Mouse (Mus musculus) gastrocnemius, postnatal 14 days (tissue): ENCODE data around the gene Nudt21. TPM values are rescaled to one million over a fixed set of nuclear protein-coding genes. Genes with fewer than 3 reads are reported as not detected.

Source experiments
- total RNA-seq, 2 experiments: library from RNA; stranded (reverse); gene quantifications; 2 replicates each; pipeline ENCODE4 v1.2.3; 2021

Gene Nudt21
- total RNA-seq, 2 experiments from 2014 or later = 14.6 to 18.5 TPM

Other genes starting within 250 kb of the Nudt21 start
- 10 to 100 TPM; 11.1 to 11.6 TPM for gene Gnao1, start 227.1 kb downstream of the Nudt21 start, total RNA-seq
- 10 to 100 TPM; 69.7 to 70.6 TPM for gene Amfr, start 24.2 kb downstream of the Nudt21 start, total RNA-seq
- gene Ogfod1, start 167 bp upstream of the Nudt21 start, total RNA-seq = 10 to 100 TPM; 14.5 to 15.2 TPM
- 1 to 10 TPM; 3.1 to 3.7 TPM for gene Bbs2, start 61.9 kb upstream of the Nudt21 start, total RNA-seq
- gene Mt4, start 100.2 kb upstream of the Nudt21 start, total RNA-seq = not detected
- gene Mt3, start 115.6 kb upstream of the Nudt21 start, total RNA-seq = 10 to 100 TPM in 1 of 2 experiments, 1 to 10 TPM in 1; 5.8 to 11.2 TPM
- gene Mt2, start 135.6 kb upstream of the Nudt21 start, total RNA-seq = 100 to 1,000 TPM in 1 of 2 experiments, 10 to 100 TPM in 1; 20.2 to 206 TPM
- gene Mt1, start 142.1 kb upstream of the Nudt21 start, total RNA-seq = 100 to 1,000 TPM in 1 of 2 experiments, 10 to 100 TPM in 1; 18.6 to 129 TPM
- gene Nup93, start 177.5 kb upstream of the Nudt21 start, total RNA-seq = 10 to 100 TPM in 1 of 2 experiments, 1 to 10 TPM in 1; 10.0 to 13.2 TPM